Mouse (Mus musculus) c-Kit-positive CD71-negative TER-119-negative erythroid progenitor cells, embryonic 14.5 days (primary cell): ENCODE data around the gene Tmem130.
A peak's percentile ranks its signal among the peaks of the same experiment; 100 is the strongest.
"Not testable (repeated sequence)": the region's sequence is repeated elsewhere in the genome, so short reads cannot be mapped to it uniquely, and the experiment has no call there.

Experiments
- DNase-seq: peaks from one replicate; pipeline ENCODE4 v3.0.0-alpha.2; 2013; ENCODE audit warnings: low read depth

The Tmem130 gene

DNA sequence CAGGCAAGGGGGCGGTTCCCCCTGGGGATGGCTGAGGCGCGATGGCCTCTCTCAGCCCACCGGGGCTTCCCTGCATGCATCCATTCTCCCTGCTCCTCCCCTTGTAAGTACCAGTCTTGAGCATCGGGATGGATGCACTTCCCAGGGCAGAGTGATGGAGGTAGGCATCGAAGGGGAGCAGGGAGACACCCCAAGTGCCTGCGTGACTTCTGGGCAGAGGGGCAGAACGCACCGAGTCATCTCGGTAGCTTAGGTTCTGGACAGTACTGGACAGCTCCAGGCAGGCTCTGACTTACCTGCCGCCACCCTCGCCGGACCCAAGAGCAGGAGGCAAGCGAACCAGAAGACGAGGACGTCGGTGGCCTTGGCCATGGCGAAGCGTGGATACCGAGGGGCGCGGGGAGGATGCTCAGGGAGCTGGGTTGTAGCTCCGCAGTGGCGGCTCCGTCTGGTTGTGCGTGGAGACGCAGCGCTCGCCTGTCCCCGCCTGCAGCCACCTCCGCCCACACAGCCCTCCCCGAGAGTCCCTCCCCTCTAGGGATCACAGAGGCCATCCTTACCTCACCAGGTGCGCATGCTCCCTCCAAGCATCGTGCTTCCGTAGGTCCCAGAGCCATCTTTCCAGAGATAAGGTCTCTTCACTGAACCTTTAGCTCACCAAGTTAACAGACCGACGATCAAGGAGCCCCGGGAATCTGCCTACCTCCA is at the start of gene Tmem130:
Gene Tmem130, minus strand, starts transcription at position 658 of the 708 bp plus-strand sequence.
- DNase-seq, result no peak

- DNase-seq, result no peak
Observed at GRCm38 (mm10) chr5:144806931-144807330, 45.3 kb upstream of the Tmem130 start.

- no peak for DNase-seq
Observed at GRCm38 (mm10) chr5:144804181-144804580, 42.6 kb upstream of the Tmem130 start.

- DNase-seq, result no peak
Observed at GRCm38 (mm10) chr5:144803066-144803465, 41.4 kb upstream of the Tmem130 start.

DNA sequence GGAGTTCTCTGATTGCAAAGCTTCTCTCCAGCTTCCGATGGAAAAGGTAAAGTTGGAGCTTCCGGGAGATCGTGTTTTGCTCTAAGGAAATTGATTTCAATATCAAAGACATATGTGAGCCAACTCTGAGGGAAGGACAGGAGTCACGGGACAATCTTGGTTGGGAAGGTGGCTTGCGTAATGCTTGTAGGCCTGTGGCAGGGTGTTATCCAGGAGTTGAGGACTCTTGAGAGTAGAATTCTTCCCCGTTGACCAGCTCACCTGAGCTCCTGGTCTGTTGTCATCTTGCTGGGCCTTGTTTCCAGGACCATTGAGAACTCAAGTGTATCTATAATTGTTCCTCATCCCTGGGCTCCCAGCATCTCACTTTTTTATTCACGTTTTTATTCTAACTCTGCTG is 35.5 kb upstream of the Tmem130 start:
- no peak for DNase-seq

- DNase-seq, result peak; percentile 12
Observed at GRCm38 (mm10) chr5:144794687-144795086, 33.1 kb upstream of the Tmem130 start.

DNA sequence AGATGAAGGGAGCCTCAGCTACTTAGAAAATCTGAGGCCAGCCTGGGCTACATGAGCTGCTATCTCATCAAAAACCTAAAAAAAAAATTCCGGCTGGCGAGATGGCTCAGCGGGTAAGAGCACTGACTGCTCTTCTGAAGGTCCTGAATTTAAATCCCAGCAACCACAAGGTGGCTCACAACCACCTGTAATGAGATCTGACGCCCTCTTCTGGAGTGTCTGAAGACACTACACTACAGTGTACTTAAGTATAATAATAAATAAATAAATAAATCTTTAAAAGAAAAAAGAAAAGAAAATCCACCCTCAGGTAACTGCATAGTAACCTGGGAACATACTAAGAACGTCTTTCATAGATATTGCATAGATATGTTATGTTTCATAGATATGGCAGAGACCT is 31.8 kb upstream of the Tmem130 start:
- DNase-seq, result no peak

DNA sequence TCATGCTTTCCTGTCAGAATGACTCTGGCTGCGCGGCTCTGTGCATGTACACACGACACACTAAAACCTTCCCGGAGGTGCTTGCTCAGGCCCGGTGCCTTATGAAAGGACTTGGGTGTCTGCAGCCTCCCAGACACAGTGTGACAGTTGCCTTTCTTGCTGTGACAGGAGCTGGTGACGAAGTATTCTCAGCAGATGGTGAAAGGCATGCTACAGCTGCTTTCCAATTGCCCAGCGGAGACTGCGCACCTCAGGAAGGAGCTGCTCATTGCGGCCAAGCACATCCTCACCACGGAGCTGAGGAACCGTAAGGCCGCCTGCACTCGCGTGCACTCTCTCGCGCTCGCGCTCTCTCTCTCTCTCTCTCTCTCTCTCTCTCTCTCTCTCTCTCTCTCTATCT is 24.8 kb upstream of the Tmem130 start:
- DNase-seq, result no peak

DNA sequence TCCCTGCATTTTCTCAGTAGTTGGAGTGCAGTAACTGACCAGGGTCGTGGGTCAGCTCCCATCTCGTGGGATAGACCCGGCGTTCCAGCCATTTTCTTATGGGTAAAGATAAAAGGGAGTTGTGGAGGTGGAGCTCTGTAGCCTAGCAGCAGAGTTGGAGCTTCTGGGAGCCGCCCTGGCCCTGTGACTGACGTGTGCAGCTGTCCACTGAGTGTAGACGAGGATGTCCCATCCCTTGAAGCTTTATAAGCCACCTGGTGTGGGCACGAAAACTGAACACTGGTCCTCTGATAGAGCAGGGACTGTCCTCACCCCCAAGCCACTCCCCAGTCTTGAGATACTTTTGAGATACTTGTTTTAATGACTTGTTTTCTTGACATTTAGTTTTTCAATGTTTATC is 19.0 kb upstream of the Tmem130 start:
- no peak for DNase-seq

GRCm38 (mm10) chr5:144773231-144773630 is 11.6 kb upstream of the Tmem130 start:
- DNase-seq, result no peak

GRCm38 (mm10) chr5:144769067-144769482 is 7.5 kb upstream of the Tmem130 start:
- no peak for DNase-seq

GRCm38 (mm10) chr5:144767911-144768841 is 6.6 kb upstream of the Tmem130 start:
- DNase-seq, result peak; percentile 75

DNA sequence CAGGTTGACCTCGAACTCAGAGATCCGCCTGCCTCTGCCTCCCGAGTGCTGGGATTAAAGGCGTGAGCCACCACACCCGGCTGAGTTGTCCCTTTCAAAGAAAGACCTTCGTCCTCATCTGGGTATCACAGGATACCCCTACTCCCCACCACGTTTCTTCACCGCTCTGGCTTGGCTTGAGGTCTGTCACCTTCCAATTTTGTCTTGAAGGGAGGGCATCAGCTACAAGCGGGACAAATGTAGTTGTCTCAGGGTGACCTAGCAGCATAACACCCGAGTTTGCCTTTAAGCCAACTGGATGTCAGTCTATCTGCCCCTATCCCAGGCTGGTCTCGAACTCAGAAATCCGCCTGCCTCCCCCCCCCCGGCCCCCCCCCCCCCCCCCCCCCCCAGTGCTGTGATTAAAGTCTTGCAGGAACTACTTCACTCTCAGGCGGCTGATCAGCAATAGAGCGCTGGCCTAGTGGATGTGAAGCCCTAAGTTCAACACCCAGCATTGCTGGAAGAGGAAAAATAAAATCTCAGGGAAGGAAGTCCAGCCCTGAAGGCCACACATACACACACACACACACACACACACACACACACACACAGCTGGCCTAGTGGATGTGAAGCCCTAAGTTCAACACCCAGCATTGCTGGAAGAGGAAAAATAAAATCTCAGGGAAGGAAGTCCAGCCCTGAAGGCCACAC is 5.6 kb upstream of the Tmem130 start, which contains the start of gene Trrap:
Gene Trrap, plus strand, starts transcription at position 627 of the 693 bp plus-strand sequence.
- DNase-seq, result not testable (repeated sequence)

- DNase-seq, result no peak
Observed at GRCm38 (mm10) chr5:144766646-144767045, 5.0 kb upstream of the Tmem130 start.

- no peak for DNase-seq
Observed at GRCm38 (mm10) chr5:144766026-144766425, 4.4 kb upstream of the Tmem130 start.

GRCm38 (mm10) chr5:144758422-144758821 is 3.2 kb downstream of the Tmem130 start:
- DNase-seq, result no peak

- DNase-seq, result no peak
Observed at GRCm38 (mm10) chr5:144757402-144757801, 4.2 kb downstream of the Tmem130 start.

DNA sequence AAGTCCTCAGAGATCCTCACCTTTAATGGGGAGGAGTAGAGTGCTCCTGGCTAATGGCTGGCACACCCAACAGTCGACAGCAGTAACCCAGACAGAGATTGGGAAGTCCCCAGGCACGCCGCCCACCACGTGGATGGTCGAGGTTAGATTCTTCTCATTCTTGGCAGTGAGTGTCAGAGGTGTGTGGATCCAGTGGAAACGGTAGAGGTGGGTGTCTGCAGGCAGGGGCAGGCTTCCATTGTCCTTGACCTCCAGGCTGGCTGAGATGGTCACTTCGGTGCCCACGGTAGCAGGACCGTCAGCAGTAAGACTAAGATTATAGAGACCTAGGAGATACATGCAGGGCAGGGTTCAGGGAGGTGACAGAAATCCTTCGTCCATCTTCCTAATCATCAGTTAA is 6.4 kb downstream of the Tmem130 start:
- DNase-seq, result no peak

- DNase-seq, result peak; percentile 41
Observed at GRCm38 (mm10) chr5:144753041-144753440, 8.6 kb downstream of the Tmem130 start.

GRCm38 (mm10) chr5:144752432-144752831 is 9.2 kb downstream of the Tmem130 start:
- no peak for DNase-seq

DNA sequence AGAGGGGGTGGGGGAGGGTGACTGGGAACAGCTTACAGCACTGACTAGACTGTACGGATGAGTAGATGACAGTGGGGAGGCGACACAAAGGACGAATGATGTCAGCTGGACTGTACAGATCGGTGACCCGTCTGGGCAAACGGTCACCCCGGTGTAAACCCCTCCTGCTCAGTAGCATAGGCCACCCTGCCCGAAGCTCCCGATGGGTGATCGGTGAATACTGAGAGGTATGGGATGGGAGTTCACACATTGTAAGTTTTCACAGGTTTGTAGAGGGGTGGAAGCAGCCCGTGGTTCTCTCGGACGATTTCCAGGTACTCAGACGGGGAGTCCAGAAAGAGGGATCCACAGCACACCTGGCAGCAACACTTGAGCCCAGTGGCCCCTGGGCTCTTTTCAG is 24.5 kb downstream of the Tmem130 start:
- no peak for DNase-seq

DNA sequence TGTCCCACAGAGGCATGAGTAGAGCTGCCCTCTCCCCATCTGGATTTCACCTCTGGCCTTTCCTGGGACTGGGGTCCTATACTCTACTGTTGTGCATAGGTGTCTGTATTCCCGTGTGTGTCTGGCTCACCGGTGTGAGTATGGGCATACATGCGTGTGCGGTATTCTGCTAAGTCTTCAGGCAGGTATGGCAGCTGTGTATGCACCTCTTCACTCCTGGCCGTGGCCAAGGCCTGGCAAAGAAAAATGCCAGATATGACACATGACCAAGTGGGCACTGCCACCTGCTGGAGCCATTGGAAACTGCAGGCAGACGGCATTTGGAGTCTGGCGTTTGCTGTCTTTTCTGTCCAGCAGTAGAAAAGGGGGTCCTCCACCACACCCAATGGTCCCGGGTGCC is 26.7 kb downstream of the Tmem130 start:
- DNase-seq, result peak; percentile 45
